Comparison of ENCODE assay signal across 7 mouse cellular contexts in the genomic region with DNA sequence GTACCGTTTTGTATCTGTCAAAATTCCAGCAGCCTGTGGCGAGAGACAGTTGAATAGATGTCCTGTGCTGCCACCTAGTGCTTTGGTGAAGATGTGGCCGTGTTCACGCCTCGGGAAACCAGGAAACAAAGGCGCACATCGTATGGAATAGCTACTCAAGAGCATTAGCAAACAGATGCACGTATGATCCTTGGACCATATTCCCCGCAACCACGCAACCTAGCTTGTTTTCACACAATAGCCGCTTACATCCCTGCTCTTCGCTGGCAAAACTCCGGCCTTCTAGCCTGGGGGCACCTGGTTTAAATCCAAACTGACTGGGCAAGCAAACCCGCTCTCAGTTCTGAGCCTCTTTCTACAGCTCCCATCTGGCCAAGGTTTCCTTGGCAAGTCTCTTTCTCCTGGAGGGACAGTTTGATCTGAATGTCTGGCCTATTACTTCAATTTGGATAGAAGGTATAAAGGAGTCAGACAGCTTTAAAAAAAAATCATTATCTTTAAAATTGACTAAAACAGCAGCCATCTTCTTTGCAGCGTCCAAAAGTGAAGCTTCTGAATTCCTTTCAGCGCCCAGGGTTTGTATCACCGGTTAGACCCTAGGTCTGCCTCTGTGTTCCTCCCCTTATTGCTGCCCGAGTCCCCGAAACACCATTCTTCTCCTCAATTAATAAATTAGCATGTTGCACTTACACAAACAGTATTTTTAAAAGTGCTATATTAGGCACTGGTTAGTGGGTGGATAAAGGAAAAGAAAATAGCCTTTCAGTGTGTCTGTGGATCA.
DNase-seq lines count a peak whose midpoint lies in the region; ATAC-seq lines count a peak whose summit lies in the region.

No protein-coding gene starts in this region.

- H3K9ac ChIP-seq in intestine, embryonic 14.5 days (ENCODE audit: low read length), result peak overlapping the region; percentile 32; the same call in 1 of the 2 replicates
- H3K9ac ChIP-seq in midbrain, embryonic 11.5 days (ENCODE audit: low read length), result peak overlapping the region; percentile 65
- peak overlapping the region; percentile 58; the same call in 1 of the 2 replicates for H3K9ac ChIP-seq in stomach, embryonic 16.5 days (ENCODE audit: low read length)

- peak; percentile 64; the same call in 1 of the 2 replicates for ATAC-seq in intestine, embryonic 14.5 days (replicated peaks; ENCODE audit: low FRiP score, low TSS enrichment, low read depth)
- peak; percentile 88 for ATAC-seq in midbrain, embryonic 11.5 days (ENCODE audit: low FRiP score)
- ATAC-seq in stomach, embryonic 16.5 days (ENCODE audit: insufficient read depth, low FRiP score), result peak; percentile 69

- 25% methylated on average over 19 of the region's 19 CpGs for WGBS in intestine, embryonic 14.5 days
- WGBS in midbrain, embryonic 11.5 days, result 25% methylated on average over 19 of the region's 19 CpGs
- 23% methylated on average over 19 of the region's 19 CpGs for WGBS in stomach, embryonic 16.5 days

- H3K36me3 ChIP-seq in intestine, embryonic 14.5 days (ENCODE audit: control insufficient read depth, insufficient read depth, low read length), result no peaks in the 10 kb centered on the region
- no peaks in the 10 kb centered on the region for H3K36me3 ChIP-seq in midbrain, embryonic 11.5 days (ENCODE audit: control insufficient read depth, insufficient read depth, low read length)
- no peaks in the 10 kb centered on the region for H3K36me3 ChIP-seq in stomach, embryonic 16.5 days (ENCODE audit: control insufficient read depth, insufficient read depth, low read length)

- peak overlapping the region; percentile 20 for H3K4me3 ChIP-seq in intestine, embryonic 14.5 days (ENCODE audit: low read depth, low read length)
- peak overlapping the region; percentile 22 for H3K4me3 ChIP-seq in midbrain, embryonic 11.5 days (ENCODE audit: low read depth, low read length)
- H3K4me3 ChIP-seq in stomach, embryonic 16.5 days (replicated peaks; ENCODE audit: low read length), result peak overlapping the region; percentile 34

- peak overlapping the region; percentile 50 for H3K4me2 ChIP-seq in intestine, embryonic 14.5 days (ENCODE audit: low read length)
- H3K4me2 ChIP-seq in midbrain, embryonic 11.5 days, result peak overlapping the region; percentile 47
- peak overlapping the region; percentile 58 for H3K4me2 ChIP-seq in stomach, embryonic 16.5 days (ENCODE audit: low read depth, low read length)

- DNase-seq in ZHBTc4 (ENCODE audit: low read depth, low spot score), result peak; percentile 73
- peak; percentile 57 for DNase-seq in cerebellum, adult 9-11 months
- peak; percentile 65 to 74 for DNase-seq in frontal cortex, postnatal 10 days (ENCODE audit: low spot score in 2 of 2)
- peak; percentile 79 for DNase-seq in intestine, embryonic 14.5 days (ENCODE audit: low spot score)
- DNase-seq in left cerebral cortex, adult 9 months (ENCODE audit: low spot score in 2 of 2), result peak; percentile 40 to 88
- peak; percentile 96 for DNase-seq in midbrain, embryonic 11.5 days (ENCODE audit: low spot score, missing footprints)

- no peaks in the 10 kb centered on the region for H3K27me3 ChIP-seq in intestine, embryonic 14.5 days (replicated peaks; ENCODE audit: control insufficient read depth, insufficient read depth, low read length)
- H3K27me3 ChIP-seq in midbrain, embryonic 11.5 days (ENCODE audit: control insufficient read depth, insufficient read depth, low read length), result no peaks in the 10 kb centered on the region
- H3K27me3 ChIP-seq in stomach, embryonic 16.5 days (ENCODE audit: control insufficient read depth, insufficient read depth, low read length), result no peaks in the 10 kb centered on the region

- no peaks in the 10 kb centered on the region for H3K9me3 ChIP-seq in intestine, embryonic 14.5 days (ENCODE audit: control insufficient read depth, low read length)
- no peaks in the 10 kb centered on the region for H3K9me3 ChIP-seq in midbrain, embryonic 11.5 days (ENCODE audit: control insufficient read depth, low read length)
- H3K9me3 ChIP-seq in stomach, embryonic 16.5 days (replicated peaks; ENCODE audit: control insufficient read depth, low read length), result no peaks in the 10 kb centered on the region; the same call in 1 of the 2 replicates

- H3K4me1 ChIP-seq in intestine, embryonic 14.5 days (replicated peaks; ENCODE audit: control insufficient read depth, insufficient read depth, low read length), result no peaks in the 10 kb centered on the region
- no peaks in the 10 kb centered on the region for H3K4me1 ChIP-seq in midbrain, embryonic 11.5 days (ENCODE audit: control insufficient read depth, insufficient read depth, low read length)
- no peaks in the 10 kb centered on the region for H3K4me1 ChIP-seq in stomach, embryonic 16.5 days (ENCODE audit: control insufficient read depth, insufficient read depth, low read length)

- no peak overlapping the region for H3K27ac ChIP-seq in intestine, embryonic 14.5 days (ENCODE audit: low read depth)
- H3K27ac ChIP-seq in midbrain, embryonic 11.5 days (ENCODE audit: low read depth, low read length), result no peak overlapping the region
- no peak overlapping the region for H3K27ac ChIP-seq in stomach, embryonic 16.5 days (ENCODE audit: low read length)
